Mouse (Mus musculus): ENCODE results near the gene Ankrd60. TPM values are rescaled to one million over a fixed set of nuclear protein-coding genes. Genes with fewer than 3 reads are reported as not detected.

The Ankrd60 gene
- total RNA-seq, 2 experiments from 2014 or later = not detected

- intact Hi-C loops (cut with DNase I) = loop anchor here (5.0 to 10.0 kb wide), 5 partner anchors 198 to 1308 kb away; partner anchors contain the start of genes Gnas, Npepl1 and Stx16
- DNase-seq (ENCODE audit: low spot score in 2 of 2) = peak in 1 of 2 experiments; percentile 52
Measured at GRCm38 (mm10) chr2:173586118-173586968, 8.2 kb upstream of the Ankrd60 start.

DNA sequence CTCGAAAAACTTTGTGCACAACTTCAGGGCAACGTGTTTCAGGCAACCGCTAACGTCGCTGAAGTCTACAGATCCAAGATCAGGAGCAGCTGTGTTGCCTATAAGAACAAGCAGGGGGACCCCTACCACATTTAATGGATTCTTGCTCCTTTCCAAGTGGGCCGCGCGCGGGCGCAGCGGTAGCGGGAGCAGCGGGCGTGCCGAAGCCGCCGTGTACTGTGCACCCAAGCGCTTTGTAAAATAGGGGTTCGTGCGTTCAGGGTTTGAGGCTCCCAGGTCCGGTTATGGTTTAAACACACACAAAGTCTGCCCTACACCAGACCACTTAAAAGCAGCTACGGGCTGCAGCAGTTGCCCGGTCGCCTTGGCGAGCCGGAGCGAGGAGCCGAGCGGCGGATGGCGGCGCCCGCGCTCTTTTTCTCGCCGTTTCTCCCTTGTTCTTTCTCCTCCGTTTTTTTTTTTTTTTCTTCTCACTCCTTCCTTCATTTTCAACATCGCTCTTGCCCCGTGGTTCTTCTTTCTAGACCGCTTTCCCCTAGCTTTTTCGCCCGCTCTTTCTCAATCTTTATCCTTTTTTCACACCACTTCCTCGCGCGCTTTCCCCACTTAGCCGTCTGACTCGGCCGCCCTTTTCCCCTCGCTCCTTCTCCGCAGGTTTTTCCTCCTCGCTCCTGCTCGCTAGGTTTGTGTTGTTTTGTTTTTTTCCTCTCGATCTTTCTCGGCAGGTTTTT lies 7.4 kb upstream of the Ankrd60 start:
- DNase-seq (ENCODE audit: low spot score in 2 of 2) = peak in 1 of 2 experiments; percentile 35
- intact Hi-C loops (cut with DNase I) = loop anchor here (5.0 to 10.0 kb wide), 5 partner anchors 199 to 1309 kb away; partner anchors contain the start of genes Gnas, Npepl1 and Stx16

DNA sequence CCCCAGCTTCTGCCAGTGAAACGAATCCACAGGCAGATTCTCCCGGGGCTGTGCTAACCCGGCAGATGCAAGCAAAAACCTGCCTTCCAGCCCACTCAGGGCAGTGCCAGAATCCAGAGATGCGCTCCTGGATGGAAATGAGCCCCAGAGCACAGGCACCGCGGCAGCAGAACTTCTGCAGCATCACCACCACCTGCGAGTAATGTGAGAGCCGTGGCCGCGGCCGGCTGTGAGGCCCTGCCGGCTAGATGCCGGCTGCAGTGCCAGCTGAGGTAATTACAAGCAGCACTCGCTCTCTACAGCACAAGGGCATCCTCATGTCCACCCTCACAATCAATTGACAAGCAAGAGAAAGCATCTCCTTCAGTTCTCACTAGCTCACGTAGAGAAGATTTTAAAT lies 6.2 kb upstream of the Ankrd60 start:
- DNase-seq (ENCODE audit: low spot score in 2 of 2) = no peak
- intact Hi-C loops (cut with DNase I) = loop anchor here (10.0 kb wide), 4 partner anchors 200 to 1310 kb away; partner anchors contain the start of genes Npepl1 and Stx16

DNA sequence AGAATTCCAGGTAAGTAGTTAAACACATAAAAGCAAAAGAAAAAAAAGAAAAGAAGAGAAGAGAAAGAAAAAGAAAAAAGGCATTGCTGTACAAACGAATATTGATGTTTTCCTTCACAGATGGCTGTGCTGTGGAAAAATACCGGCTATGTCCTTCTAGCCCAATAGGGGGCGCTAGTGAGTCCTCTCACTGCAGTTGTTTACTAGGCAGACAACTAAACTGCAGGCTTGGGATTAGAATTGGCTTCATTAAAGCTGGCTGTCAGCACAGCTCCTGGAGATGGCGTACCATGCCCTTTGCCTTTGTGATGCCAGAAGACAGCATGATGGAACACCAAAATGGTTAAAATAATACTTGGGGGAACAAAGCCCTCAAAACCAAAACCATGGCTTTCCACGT lies 5.3 kb upstream of the Ankrd60 start:
- DNase-seq (ENCODE audit: low spot score in 2 of 2) = no peak
- intact Hi-C loops (cut with DNase I) = loop anchor here (10.0 kb wide), 4 partner anchors 201 to 1311 kb away; partner anchors contain the start of genes Npepl1 and Stx16

DNA sequence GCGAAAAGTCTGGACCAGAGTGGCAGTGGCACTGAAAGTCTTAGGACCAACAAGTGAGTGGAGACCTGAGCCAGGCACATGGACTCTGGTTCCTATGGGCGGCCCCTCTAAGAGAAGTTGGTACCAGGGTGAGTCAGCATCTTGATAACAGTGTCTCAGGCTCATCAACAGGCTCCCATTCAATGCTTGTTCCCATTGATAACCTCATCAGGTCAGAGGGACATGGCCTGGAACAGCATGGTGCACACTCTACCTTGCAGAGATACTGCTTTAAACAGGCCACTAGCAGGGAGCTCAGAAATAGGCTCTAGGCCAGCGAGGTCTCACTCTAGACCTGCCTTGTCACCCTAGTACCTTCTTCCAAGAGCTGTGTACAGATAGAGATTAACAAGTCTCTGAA lies 4.7 kb upstream of the Ankrd60 start:
- intact Hi-C loops (cut with DNase I) = loop anchor here (10.0 kb wide), 4 partner anchors 202 to 1312 kb away; partner anchors contain the start of genes Npepl1 and Stx16
- no peak for DNase-seq (ENCODE audit: low spot score in 2 of 2)

- no peak for DNase-seq (ENCODE audit: low spot score in 2 of 2)
- intact Hi-C loops (cut with DNase I) = loop anchor here (1.0 to 10.0 kb wide), 5 partner anchors 204 to 1314 kb away; partner anchors contain the start of genes Npepl1 and Stx16
Measured at GRCm38 (mm10) chr2:173581096-173581495, 2.9 kb upstream of the Ankrd60 start.

- no peak for DNase-seq (ENCODE audit: low spot score in 2 of 2)
- intact Hi-C loops (cut with DNase I) = no loop called here
Measured at GRCm38 (mm10) chr2:173578595-173578994, 430 bp upstream of the Ankrd60 start.

DNA sequence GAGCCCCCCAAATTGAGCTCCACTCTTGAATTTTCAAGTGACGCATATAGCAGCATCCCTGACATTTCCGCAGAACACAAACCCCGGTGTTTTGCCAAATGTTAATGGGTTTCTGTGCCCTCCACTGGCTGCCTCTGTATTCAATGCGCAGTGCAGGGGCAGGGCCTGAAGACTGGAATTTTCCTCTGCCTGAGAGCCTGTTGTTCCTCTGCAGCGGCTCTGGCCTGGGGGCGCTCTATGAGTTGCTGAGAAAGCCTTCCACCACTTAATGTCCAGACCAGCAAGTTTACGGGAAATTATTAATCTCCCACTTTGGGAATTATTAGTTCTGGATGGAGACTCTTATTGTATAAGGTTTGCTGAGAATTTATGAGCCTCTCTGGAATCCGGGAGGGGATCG lies 14.0 kb downstream of the Ankrd60 start:
- intact Hi-C loops (cut with DNase I) = loop anchor here (5.0 kb wide), 1 partner anchor 1338 kb away; no protein-coding TSS in a partner anchor
- DNase-seq (ENCODE audit: low spot score in 2 of 2) = no peak

DNA sequence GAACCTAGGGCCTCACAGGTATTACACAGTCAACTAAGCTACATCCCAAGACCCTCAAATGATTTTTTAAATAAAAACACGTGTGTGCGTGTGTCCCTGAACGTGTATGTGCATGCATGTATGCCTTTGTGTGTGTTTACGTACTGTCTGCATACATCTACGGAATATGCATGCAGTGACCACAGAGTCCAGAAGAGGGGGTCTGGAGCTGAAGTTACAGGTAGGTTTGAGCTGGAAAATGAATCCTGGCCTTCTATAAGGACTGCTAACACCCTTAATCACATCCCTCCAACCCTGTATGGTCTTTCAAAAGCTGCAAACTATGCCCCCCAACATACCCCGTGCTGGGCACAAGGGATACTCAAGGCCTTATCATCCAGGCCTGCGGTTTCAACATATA lies 14.8 kb downstream of the Ankrd60 start:
- DNase-seq (ENCODE audit: low spot score in 2 of 2) = peak; percentile 60 to 64
- intact Hi-C loops (cut with DNase I) = loop anchor here (5.0 kb wide), 1 partner anchor 1339 kb away; no protein-coding TSS in a partner anchor

DNA sequence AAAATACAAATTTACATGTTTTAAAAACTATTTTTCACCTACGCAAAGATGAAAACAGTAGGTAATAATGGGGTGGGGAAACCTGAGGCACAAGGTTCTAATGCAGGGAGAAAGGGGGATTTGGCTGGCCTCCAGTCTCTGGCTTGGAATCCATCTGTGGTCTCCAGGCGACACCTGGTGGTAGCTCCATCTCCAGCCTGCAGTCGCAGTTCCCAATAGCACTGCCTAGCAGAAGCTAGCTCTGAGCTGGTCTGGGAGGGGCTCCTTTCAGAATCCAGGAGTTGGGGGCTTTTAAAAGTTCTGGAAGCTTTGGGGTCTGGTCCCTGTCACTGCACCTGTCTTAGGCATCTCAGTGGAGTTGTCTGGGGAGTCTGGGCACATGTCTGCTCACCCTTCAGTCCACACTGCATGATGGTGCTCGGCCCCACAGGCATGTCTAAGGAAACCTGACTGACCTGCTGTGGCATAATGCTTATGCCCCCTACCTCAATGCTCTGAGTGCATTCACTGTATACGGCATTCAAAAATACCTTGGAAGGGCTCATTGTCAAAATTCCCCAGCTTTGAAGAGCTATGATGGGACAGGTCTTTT lies 16.2 kb downstream of the Ankrd60 start:
- intact Hi-C loops (cut with DNase I) = loop anchor here (1.0 to 5.0 kb wide), 3 partner anchors 376 to 1340 kb away; no protein-coding TSS in a partner anchor
- peak; percentile 77 to 86 for DNase-seq (ENCODE audit: low spot score in 2 of 2)

- no peak for DNase-seq (ENCODE audit: low spot score in 2 of 2)
- intact Hi-C loops (cut with DNase I) = no loop called here
Measured at GRCm38 (mm10) chr2:173558754-173559396, 19.3 kb downstream of the Ankrd60 start.

- no peak for DNase-seq (ENCODE audit: low spot score in 2 of 2)
- intact Hi-C loops (cut with DNase I) = no loop called here
Measured at GRCm38 (mm10) chr2:173553863-173554262, 24.3 kb downstream of the Ankrd60 start.

DNA sequence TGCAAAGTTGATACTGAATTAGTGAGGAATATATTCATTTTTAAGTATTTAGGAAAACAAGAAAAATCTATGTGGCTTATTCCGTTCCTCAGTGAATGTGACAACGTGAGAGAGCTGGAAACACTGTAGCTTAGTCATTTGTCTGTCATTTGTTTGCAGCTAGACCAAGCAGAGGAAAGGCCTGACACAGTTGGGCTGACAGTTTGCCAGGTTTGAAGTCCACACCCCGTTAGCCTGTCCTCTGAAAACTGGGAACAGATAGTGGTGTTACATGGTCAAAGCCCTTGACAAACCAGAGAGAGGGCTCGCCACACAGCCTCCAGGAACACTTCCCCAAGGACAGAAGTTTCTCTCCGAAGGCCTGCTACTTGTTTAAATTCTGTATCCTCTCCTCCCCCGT lies 27.5 kb downstream of the Ankrd60 start:
- DNase-seq (ENCODE audit: low spot score in 2 of 2) = no peak
- intact Hi-C loops (cut with DNase I) = no loop called here

DNA sequence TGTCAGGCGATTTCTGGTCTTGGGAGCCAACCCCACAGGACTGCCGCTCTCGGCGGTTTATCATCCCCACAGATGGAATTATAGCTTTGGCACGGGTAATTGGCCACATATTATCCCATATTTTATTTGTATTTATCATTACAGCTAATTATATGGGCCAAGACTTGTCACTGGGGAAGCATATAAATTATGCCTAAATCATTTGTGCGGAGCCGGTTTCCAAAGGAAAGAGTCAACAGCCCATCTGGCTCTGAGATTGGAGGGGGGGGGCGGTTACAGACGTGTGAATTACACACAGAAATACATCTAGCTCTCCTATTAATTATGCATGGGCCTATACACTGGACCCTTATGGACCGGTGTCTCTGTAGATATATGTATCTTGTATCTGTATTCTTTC lies 28.9 kb downstream of the Ankrd60 start:
- intact Hi-C loops (cut with DNase I) = no loop called here
- no peak for DNase-seq (ENCODE audit: low spot score in 2 of 2)

- DNase-seq (ENCODE audit: low spot score in 2 of 2) = peak; percentile 78 to 89
- intact Hi-C loops (cut with DNase I) = loop anchor here (1.0 kb wide), 1 partner anchor 317 kb away; no protein-coding TSS in a partner anchor
Measured at GRCm38 (mm10) chr2:173545992-173546703, 32.0 kb downstream of the Ankrd60 start.

- no peak for DNase-seq (ENCODE audit: low spot score in 2 of 2)
- intact Hi-C loops (cut with DNase I) = no loop called here
Measured at GRCm38 (mm10) chr2:173542716-173543115, 35.4 kb downstream of the Ankrd60 start.

DNA sequence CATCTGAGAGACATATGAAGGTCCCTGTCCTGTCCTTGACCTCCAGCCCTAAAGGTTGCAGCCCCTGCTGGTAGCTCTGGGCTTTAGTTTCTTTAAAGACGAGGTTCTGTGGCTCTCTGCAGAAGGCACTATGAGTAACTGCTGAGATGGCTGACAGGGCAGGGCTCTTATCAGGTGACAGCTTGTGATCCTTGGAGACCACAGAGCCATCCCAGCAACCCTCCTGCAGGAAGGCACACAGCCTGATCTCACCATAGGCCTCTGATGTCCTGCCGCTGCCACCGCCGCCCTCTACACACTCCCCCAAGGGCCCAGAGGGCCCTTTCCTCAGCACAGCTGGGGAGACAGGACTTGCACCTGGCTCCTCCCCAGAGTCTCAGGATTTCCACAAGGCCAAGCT lies 36.4 kb downstream of the Ankrd60 start:
- intact Hi-C loops (cut with DNase I) = no loop called here
- DNase-seq (ENCODE audit: low spot score in 2 of 2) = no peak

- DNase-seq (ENCODE audit: low spot score in 2 of 2) = peak in 1 of 2 experiments; percentile 22
- intact Hi-C loops (cut with DNase I) = no loop called here
Measured at GRCm38 (mm10) chr2:173539781-173540180, 38.4 kb downstream of the Ankrd60 start.
